Mouse (Mus musculus) testis, adult 2 months (tissue): ENCODE results near the gene Rps3a1.

Experiments
- CTCF ChIP-seq: fragments of 200-500 bp; IDR thresholded peaks from 2 replicates; pipeline ENCODE4 v1.5.1; 2012; ENCODE audit warnings: low read depth, mild to moderate bottlenecking, inconsistent platforms, low read length, moderate library complexity; ENCODE audit not compliant: control insufficient read depth, insufficient read depth, insufficient replicate concordance
- POLR2A ChIP-seq: fragments of 200-500 bp; IDR thresholded peaks from 2 replicates; pipeline ENCODE4 v1.6.1; 2012; ENCODE audit warnings: low read depth, mild to moderate bottlenecking, inconsistent platforms, low read length, moderate library complexity; ENCODE audit not compliant: control insufficient read depth

GRCm38 (mm10) chr3:86184546-86184945 is 42.0 kb upstream of the Rps3a1 start:
- no peak for TF ChIP-seq CTCF
- no peak for TF ChIP-seq POLR2A
